Mouse (Mus musculus): ENCODE measurements around the gene Thsd7a. TPM values are rescaled to one million over a fixed set of nuclear protein-coding genes. Genes with fewer than 3 reads are reported as not detected.

Gene Thsd7a
- polyA plus RNA-seq, 1 experiment, result 2.4 TPM

DNA sequence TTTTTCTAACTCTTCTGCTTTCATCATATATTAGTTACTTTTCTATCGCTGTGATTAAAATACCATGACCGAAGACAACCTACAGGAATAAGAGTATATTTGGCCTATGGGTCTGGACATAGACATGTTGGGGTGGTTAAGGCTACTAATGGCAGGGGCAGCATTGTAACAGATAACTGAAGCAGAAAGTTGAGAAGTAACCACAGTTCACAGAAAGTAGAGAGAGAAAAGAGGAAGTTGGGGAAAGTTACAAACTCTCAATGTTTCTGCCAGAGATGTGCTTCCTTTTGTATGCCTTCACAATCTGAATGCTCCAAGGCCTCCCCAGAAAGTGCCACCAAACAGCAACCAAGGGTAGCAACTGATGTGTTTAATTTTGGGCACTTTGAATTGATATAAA is 303.7 kb downstream of the Thsd7a start:
- Histone ChIP-seq H3K9me3 (replicated peaks; ENCODE audit: control insufficient read depth, insufficient read depth, low read length, poor library complexity, severe bottlenecking) (no peaks in the 10 kb centered on the region), H3K27ac (ENCODE audit: insufficient read depth, low read length) (no peak overlapping the region), H3K36me3 (ENCODE audit: control insufficient read depth, insufficient read depth, low read length, poor library complexity, severe bottlenecking) (no peaks in the 10 kb centered on the region), H3K9ac (ENCODE audit: low read depth, poor library complexity, severe bottlenecking) (no peak overlapping the region), H3K4me3 (ENCODE audit: low read depth, low read length) (no peak overlapping the region), H3K4me1 (ENCODE audit: control insufficient read depth, insufficient read depth, low read length) (no peaks in the 10 kb centered on the region), H3K27me3 (ENCODE audit: control insufficient read depth, insufficient read depth, low read length, poor library complexity, severe bottlenecking) (no peaks in the 10 kb centered on the region)
- TF ChIP-seq EP300 (IDR thresholded peaks at IDR 0.05; ENCODE audit: insufficient read depth, low read depth, low read length), result no peak

DNA sequence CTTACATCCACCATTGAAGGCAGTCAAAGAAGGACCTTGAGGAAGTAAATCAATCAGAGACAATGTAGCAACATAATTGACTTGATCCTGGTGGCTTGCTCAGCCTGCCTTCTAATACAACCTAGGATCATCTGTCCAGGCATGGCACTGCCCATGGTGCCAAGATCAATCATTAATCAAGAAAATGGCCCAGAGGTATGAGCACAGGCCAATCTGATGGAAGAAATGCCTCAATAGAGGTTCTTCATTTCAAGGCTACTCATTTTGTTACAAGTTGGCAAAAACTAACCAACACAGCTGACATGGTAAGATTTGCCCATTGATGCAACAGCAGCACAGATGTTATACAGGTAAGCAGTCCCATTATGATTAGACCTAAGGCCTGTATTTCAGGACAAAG is 309.6 kb downstream of the Thsd7a start:
- TF ChIP-seq EP300 (IDR thresholded peaks at IDR 0.05; ENCODE audit: insufficient read depth, low read depth, low read length), result no peak
- no peak for TF ChIP-seq POLR2A (IDR thresholded peaks at IDR 0.05; ENCODE audit: insufficient read depth, low read length)
- no peak for TF ChIP-seq CTCF (IDR thresholded peaks at IDR 0.05; ENCODE audit: low read depth, low read length)
- H3K4me1 ChIP-seq (ENCODE audit: control insufficient read depth, insufficient read depth, low read length), result no peaks in the 10 kb centered on the region

DNA sequence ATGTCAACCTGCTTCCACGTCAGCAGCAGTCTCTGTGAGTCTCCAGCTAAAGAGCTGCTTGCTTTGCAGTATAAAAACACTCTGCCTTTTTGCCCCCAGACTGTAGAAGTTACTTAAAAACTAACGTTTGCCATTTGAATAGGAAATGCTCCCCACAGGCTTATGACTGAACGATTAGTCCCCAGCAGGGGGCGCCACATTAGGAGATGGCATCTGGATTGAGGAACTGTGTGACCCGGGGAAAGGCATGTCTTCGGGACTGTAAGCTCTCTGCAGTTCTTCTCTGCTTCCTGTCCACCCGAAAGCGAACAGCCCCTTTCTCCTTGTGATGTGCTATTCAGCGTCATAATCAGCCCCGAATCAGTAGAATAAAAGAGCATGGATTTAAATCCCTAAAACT is 330.1 kb downstream of the Thsd7a start:
- Histone ChIP-seq H3K27ac (ENCODE audit: insufficient read depth, low read length) (no peak overlapping the region), H3K9me3 (replicated peaks; ENCODE audit: control insufficient read depth, insufficient read depth, low read length, poor library complexity, severe bottlenecking) (no peaks in the 10 kb centered on the region), H3K27me3 (ENCODE audit: control insufficient read depth, insufficient read depth, low read length, poor library complexity, severe bottlenecking) (no peaks in the 10 kb centered on the region), H3K9ac (ENCODE audit: low read depth, poor library complexity, severe bottlenecking) (no peak overlapping the region), H3K4me3 (ENCODE audit: low read depth, low read length) (no peak overlapping the region), H3K4me1 (ENCODE audit: control insufficient read depth, insufficient read depth, low read length) (peaks cover 1% of the 10 kb centered on the region), H3K36me3 (ENCODE audit: control insufficient read depth, insufficient read depth, low read length, poor library complexity, severe bottlenecking) (no peaks in the 10 kb centered on the region)
- TF ChIP-seq EP300 (IDR thresholded peaks at IDR 0.05; ENCODE audit: insufficient read depth, low read depth, low read length), result no peak
- TF ChIP-seq POLR2A (IDR thresholded peaks at IDR 0.05; ENCODE audit: insufficient read depth, low read length), result no peak
- no peak for TF ChIP-seq CTCF (IDR thresholded peaks at IDR 0.05; ENCODE audit: low read depth, low read length)

More for the DNA sequence above, 309.6 kb downstream of the Thsd7a start:
- Histone ChIP-seq H3K9me3 (replicated peaks; ENCODE audit: control insufficient read depth, insufficient read depth, low read length, poor library complexity, severe bottlenecking) (no peaks in the 10 kb centered on the region), H3K9ac (ENCODE audit: low read depth, poor library complexity, severe bottlenecking) (no peak overlapping the region), H3K27ac (ENCODE audit: insufficient read depth, low read length) (no peak overlapping the region), H3K4me3 (ENCODE audit: low read depth, low read length) (no peak overlapping the region), H3K27me3 (ENCODE audit: control insufficient read depth, insufficient read depth, low read length, poor library complexity, severe bottlenecking) (no peaks in the 10 kb centered on the region), H3K36me3 (ENCODE audit: control insufficient read depth, insufficient read depth, low read length, poor library complexity, severe bottlenecking) (no peaks in the 10 kb centered on the region)

DNA sequence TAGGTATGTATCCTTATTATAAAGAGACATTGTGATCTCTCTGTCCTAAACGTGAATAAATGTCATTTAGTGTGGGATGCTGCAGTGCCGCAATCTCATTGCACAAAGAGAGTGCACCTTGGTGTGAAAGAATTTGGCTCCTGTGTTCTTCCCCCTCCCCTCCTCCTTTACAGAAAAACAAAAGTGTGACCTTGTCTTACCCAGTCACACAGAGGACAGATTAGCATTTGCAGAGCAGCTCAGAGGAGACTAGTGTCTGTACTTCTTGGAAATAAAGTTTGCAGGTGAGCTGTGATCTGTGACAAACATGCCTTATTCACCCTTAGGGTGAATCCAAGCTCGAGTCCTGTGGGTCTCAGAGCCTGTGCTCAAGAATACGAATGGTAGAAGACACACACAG is 332.2 kb downstream of the Thsd7a start:
- no peak overlapping the region for H3K9ac ChIP-seq (ENCODE audit: low read depth, poor library complexity, severe bottlenecking)
- no peaks in the 10 kb centered on the region for H3K9me3 ChIP-seq (replicated peaks; ENCODE audit: control insufficient read depth, insufficient read depth, low read length, poor library complexity, severe bottlenecking)
- TF ChIP-seq EP300 (IDR thresholded peaks at IDR 0.05; ENCODE audit: insufficient read depth, low read depth, low read length), result no peak
- no peak for TF ChIP-seq CTCF (IDR thresholded peaks at IDR 0.05; ENCODE audit: low read depth, low read length)
- no peak for TF ChIP-seq POLR2A (IDR thresholded peaks at IDR 0.05; ENCODE audit: insufficient read depth, low read length)
- H3K27ac ChIP-seq (ENCODE audit: insufficient read depth, low read length), result no peak overlapping the region
- no peaks in the 10 kb centered on the region for H3K27me3 ChIP-seq (ENCODE audit: control insufficient read depth, insufficient read depth, low read length, poor library complexity, severe bottlenecking)
- no peaks in the 10 kb centered on the region for H3K36me3 ChIP-seq (ENCODE audit: control insufficient read depth, insufficient read depth, low read length, poor library complexity, severe bottlenecking)
- peaks cover 1% of the 10 kb centered on the region for H3K4me1 ChIP-seq (ENCODE audit: control insufficient read depth, insufficient read depth, low read length)
- H3K4me3 ChIP-seq (ENCODE audit: low read depth, low read length), result no peak overlapping the region

DNA sequence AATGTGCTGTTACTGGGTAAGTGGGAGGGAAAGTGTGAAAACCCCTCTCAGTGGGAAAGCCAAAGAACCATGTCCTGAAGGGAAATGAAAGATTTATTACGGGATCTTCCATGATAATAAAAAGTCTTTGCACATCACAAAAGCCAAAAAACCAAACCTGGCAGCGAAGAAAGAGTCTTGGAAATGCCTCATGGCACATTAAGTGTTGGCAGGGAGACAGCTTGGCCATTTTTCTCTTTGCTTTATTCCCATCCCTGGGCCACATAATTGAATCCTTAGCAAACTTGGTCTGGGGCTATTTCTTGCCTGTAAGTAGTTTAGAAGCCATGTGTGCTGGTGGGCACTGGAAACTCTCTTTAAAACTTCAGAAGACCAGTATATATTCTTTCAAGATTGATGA is 344.8 kb downstream of the Thsd7a start:
- Histone ChIP-seq H3K9me3 (replicated peaks; ENCODE audit: control insufficient read depth, insufficient read depth, low read length, poor library complexity, severe bottlenecking) (no peaks in the 10 kb centered on the region), H3K36me3 (ENCODE audit: control insufficient read depth, insufficient read depth, low read length, poor library complexity, severe bottlenecking) (no peaks in the 10 kb centered on the region), H3K27ac (ENCODE audit: insufficient read depth, low read length) (no peak overlapping the region), H3K4me3 (ENCODE audit: low read depth, low read length) (no peak overlapping the region), H3K4me1 (ENCODE audit: control insufficient read depth, insufficient read depth, low read length) (no peaks in the 10 kb centered on the region), H3K27me3 (ENCODE audit: control insufficient read depth, insufficient read depth, low read length, poor library complexity, severe bottlenecking) (no peaks in the 10 kb centered on the region), H3K9ac (ENCODE audit: low read depth, poor library complexity, severe bottlenecking) (no peak overlapping the region)
- TF ChIP-seq CTCF (IDR thresholded peaks at IDR 0.05; ENCODE audit: low read depth, low read length) (no peak), POLR2A (IDR thresholded peaks at IDR 0.05; ENCODE audit: insufficient read depth, low read length) (no peak), EP300 (IDR thresholded peaks at IDR 0.05; ENCODE audit: insufficient read depth, low read depth, low read length) (no peak)

DNA sequence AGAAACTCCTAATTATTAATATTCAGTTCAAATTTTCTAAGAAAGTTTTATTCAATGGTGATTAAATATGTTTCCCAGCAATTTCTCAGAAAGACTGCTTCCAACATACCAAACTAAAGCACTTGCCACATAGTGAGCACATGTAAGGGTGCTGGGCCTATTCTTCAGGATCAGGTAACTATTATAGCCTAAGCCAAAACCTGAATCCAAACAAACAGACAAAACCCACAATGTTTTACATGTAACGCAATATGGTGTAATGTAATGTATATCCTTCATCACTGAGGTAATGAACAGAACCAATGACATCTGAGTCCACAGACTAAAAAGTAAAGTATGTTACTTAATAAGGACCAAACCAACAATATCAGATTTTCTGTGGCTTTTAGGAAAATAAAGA is 346.2 kb downstream of the Thsd7a start:
- TF ChIP-seq POLR2A (IDR thresholded peaks at IDR 0.05; ENCODE audit: insufficient read depth, low read length) (no peak), CTCF (IDR thresholded peaks at IDR 0.05; ENCODE audit: low read depth, low read length) (no peak), EP300 (IDR thresholded peaks at IDR 0.05; ENCODE audit: insufficient read depth, low read depth, low read length) (no peak)
- H3K4me1 ChIP-seq (ENCODE audit: control insufficient read depth, insufficient read depth, low read length), result no peaks in the 10 kb centered on the region

More for the DNA sequence above, 346.2 kb downstream of the Thsd7a start:
- Histone ChIP-seq H3K9me3 (replicated peaks; ENCODE audit: control insufficient read depth, insufficient read depth, low read length, poor library complexity, severe bottlenecking) (no peaks in the 10 kb centered on the region), H3K4me3 (ENCODE audit: low read depth, low read length) (no peak overlapping the region), H3K9ac (ENCODE audit: low read depth, poor library complexity, severe bottlenecking) (no peak overlapping the region), H3K27me3 (ENCODE audit: control insufficient read depth, insufficient read depth, low read length, poor library complexity, severe bottlenecking) (no peaks in the 10 kb centered on the region), H3K36me3 (ENCODE audit: control insufficient read depth, insufficient read depth, low read length, poor library complexity, severe bottlenecking) (no peaks in the 10 kb centered on the region), H3K27ac (ENCODE audit: insufficient read depth, low read length) (no peak overlapping the region)

Measured in ES-Bruce4 (cell line).